Mouse (Mus musculus) thymus, adult 2 months (tissue): Measurements from ENCODE around the gene Ankrd28. TPM values are rescaled to one million over a fixed set of nuclear protein-coding genes. Genes with fewer than 3 reads are reported as not detected.

Source experiments
- DNase-seq: peaks from one replicate; pipeline ENCODE4 v3.0.0; 2021
- H3K27ac ChIP-seq: fragments of 200-500 bp; 2 replicates; pipeline ENCODE4 v1.5.1; 2012; ENCODE audit warnings: low read length, control low read depth; ENCODE audit not compliant: control insufficient read depth, insufficient read depth
- H3K27me3 ChIP-seq: fragments of 200-500 bp; 2 replicates; pipeline ENCODE4 v1.6.1; 2012; ENCODE audit warnings: mild to moderate bottlenecking, low read length, moderate library complexity, mixed read lengths; ENCODE audit not compliant: control insufficient read depth, insufficient read depth
- H3K36me3 ChIP-seq: fragments of 200-500 bp; 2 replicates; pipeline ENCODE4 v1.6.1; 2012; ENCODE audit warnings: mild to moderate bottlenecking, low read length, moderate library complexity; ENCODE audit not compliant: control insufficient read depth, insufficient read depth
- H3K4me1 ChIP-seq: fragments of 200-500 bp; replicated peaks from 2 replicates; pipeline ENCODE4 v1.6.1; 2012; ENCODE audit warnings: low read length; ENCODE audit not compliant: control insufficient read depth, insufficient read depth
- H3K4me3 ChIP-seq: fragments of 200-500 bp; 2 replicates; pipeline ENCODE4 v1.5.1; 2012; ENCODE audit warnings: mild to moderate bottlenecking, low read length, control low read depth, moderate library complexity; ENCODE audit not compliant: control insufficient read depth, insufficient read depth
- CTCF ChIP-seq: fragments of 200-500 bp; IDR thresholded peaks from 2 replicates; pipeline ENCODE4 v1.5.1; 2012; ENCODE audit warnings: mild to moderate bottlenecking, control low read depth, low read length, moderate library complexity, borderline replicate concordance; ENCODE audit not compliant: control insufficient read depth, poor library complexity, insufficient read depth; ENCODE audit errors: extremely low read depth
- POLR2A ChIP-seq: fragments of 200-500 bp; IDR thresholded peaks from 2 replicates; pipeline ENCODE4 v1.6.1; 2012; ENCODE audit warnings: mild to moderate bottlenecking, low read length, control low read depth, moderate library complexity; ENCODE audit not compliant: control insufficient read depth, poor library complexity, insufficient read depth; ENCODE audit errors: extremely low read depth
- WGBS: fragments of 180-500 bp; shearing (Covaris S2); methylation state at CpG from one replicate; pipeline ENCODE4 v1.1.7; 2018; 5-methylcytosine and 5-hydroxymethylcytosine counted together
- polyA plus RNA-seq: library from polyadenylated mRNA; depleted of rRNA; stranded (reverse); fragments of >200 nt; gene quantifications from 2 replicates; pipeline ENCODE4 v1.2.3, GENCODE M21; 2012

The Ankrd28 gene
- polyA plus RNA-seq, 1 experiment: 20.0 TPM

GRCm38 (mm10) chr14:31658126-31658680 lies 172.2 kb downstream of the Ankrd28 start:
- no peaks in the 10 kb centered on the region for H3K27me3 ChIP-seq
- H3K4me3 ChIP-seq: no peak overlapping the region
- WGBS: 96% methylated on average over 8 of the region's 8 CpGs
- H3K36me3 ChIP-seq: no peaks in the 10 kb centered on the region
- peaks cover 24% of the 10 kb centered on the region for H3K4me1 ChIP-seq
- DNase-seq: no peak
- no peak overlapping the region for H3K27ac ChIP-seq
- TF ChIP-seq CTCF: no peak
- TF ChIP-seq POLR2A: no peak

- H3K36me3 ChIP-seq: no peaks in the 10 kb centered on the region
- TF ChIP-seq POLR2A (no peak), CTCF (no peak)
- H3K4me1 ChIP-seq: peaks cover 13% of the 10 kb centered on the region
- no peak overlapping the region for H3K27ac ChIP-seq
- DNase-seq: peak; percentile 82
- 20% methylated on average over 5 of the region's 5 CpGs for WGBS
- no peaks in the 10 kb centered on the region for H3K27me3 ChIP-seq
- H3K4me3 ChIP-seq: no peak overlapping the region
Measured at GRCm38 (mm10) chr14:31656857-31657645, 173.4 kb downstream of the Ankrd28 start.

- WGBS: 83% methylated on average over 7 of the region's 7 CpGs
- no peak for DNase-seq
- TF ChIP-seq CTCF (no peak), POLR2A (no peak)
- no peaks in the 10 kb centered on the region for H3K27me3 ChIP-seq
- H3K4me1 ChIP-seq: peaks cover 9% of the 10 kb centered on the region
- no peak overlapping the region for H3K4me3 ChIP-seq
- H3K36me3 ChIP-seq: no peaks in the 10 kb centered on the region
- H3K27ac ChIP-seq: no peak overlapping the region
Measured at GRCm38 (mm10) chr14:31656386-31656785, 174.1 kb downstream of the Ankrd28 start.

- Histone ChIP-seq H3K4me3 (no peak overlapping the region), H3K4me1 (peaks cover 9% of the 10 kb centered on the region), H3K27me3 (no peaks in the 10 kb centered on the region), H3K36me3 (no peaks in the 10 kb centered on the region), H3K27ac (no peak overlapping the region)
- DNase-seq: no peak
- 95% methylated on average over 14 of the region's 14 CpGs for WGBS
- TF ChIP-seq CTCF: no peak
Measured at GRCm38 (mm10) chr14:31655406-31655805, 175.0 kb downstream of the Ankrd28 start.

- 84% methylated on average over 5 of the region's 5 CpGs for WGBS
- TF ChIP-seq CTCF (no peak), POLR2A (no peak)
- Histone ChIP-seq H3K4me3 (no peak overlapping the region), H3K4me1 (peaks cover 9% of the 10 kb centered on the region), H3K36me3 (no peaks in the 10 kb centered on the region), H3K27me3 (no peaks in the 10 kb centered on the region), H3K27ac (no peak overlapping the region)
- no peak for DNase-seq
Measured at GRCm38 (mm10) chr14:31654816-31655215, 175.6 kb downstream of the Ankrd28 start.

- Histone ChIP-seq H3K4me1 (peaks cover 9% of the 10 kb centered on the region), H3K27me3 (no peaks in the 10 kb centered on the region), H3K27ac (no peak overlapping the region), H3K4me3 (no peak overlapping the region), H3K36me3 (no peaks in the 10 kb centered on the region)
- no peak for DNase-seq
- WGBS: 87% methylated on average over 14 of the region's 14 CpGs
- no peak for TF ChIP-seq POLR2A
- TF ChIP-seq CTCF: no peak
Measured at GRCm38 (mm10) chr14:31653101-31653875, 177.2 kb downstream of the Ankrd28 start.
